Mouse (Mus musculus): ENCODE results near the gene Pex11g.

- no peak for TF ChIP-seq EP300 (IDR thresholded peaks at IDR 0.05; ENCODE audit: low read depth)
- no peak for TF ChIP-seq CTCF (IDR thresholded peaks at IDR 0.05; ENCODE audit: low read depth)
Measured at GRCm38 (mm10) chr8:3481605-3482004, 14.1 kb upstream of the Pex11g start.
